8 mouse cellular contexts compared by ENCODE assay signal in genomic region chr10:39501977-39502706, GRCm38 (mm10).
DNase-seq lines count a peak whose midpoint lies in the region; ATAC-seq and TF ChIP-seq lines count a peak whose summit lies in the region.

No protein-coding gene starts in this region.

- intact Hi-C loops in left cerebral cortex, postnatal 14 days (cut with DNase I) = no loop called here

- TF ChIP-seq CTCF in forebrain, postnatal 0 days (IDR thresholded peaks at IDR 0.05; ENCODE audit: low read depth) = no peak
- no peak for TF ChIP-seq CTCF in lung, adult 2 months (IDR thresholded peaks at IDR 0.05; ENCODE audit: insufficient read depth, low read length)

- no peak overlapping the region for H3K4me3 ChIP-seq in forebrain, postnatal 0 days (ENCODE audit: low read depth, low read length)
- no peak overlapping the region for H3K4me3 ChIP-seq in hindbrain, embryonic 16.5 days (ENCODE audit: low read length)
- H3K4me3 ChIP-seq in lung, adult 2 months (replicated peaks; ENCODE audit: extremely low read depth, low read depth, low read length) = no peak overlapping the region

- WGBS in forebrain, postnatal 0 days = 28% methylated on average over 13 of the region's 13 CpGs
- WGBS in hindbrain, embryonic 16.5 days = 41% methylated on average over 13 of the region's 13 CpGs
- WGBS in lung, adult 2 months = 38% methylated on average over 13 of the region's 13 CpGs

- H3K27ac ChIP-seq in forebrain, postnatal 0 days (ENCODE audit: low read depth, low read length) = peak overlapping the region; percentile 79
- peak overlapping the region; percentile 83 for H3K27ac ChIP-seq in hindbrain, embryonic 16.5 days (ENCODE audit: low read depth, low read length)

- peak; percentile 44 for ATAC-seq in forebrain, postnatal 0 days
- ATAC-seq in hindbrain, embryonic 16.5 days = peak; percentile 58

- no peak for TF ChIP-seq POLR2A in lung, adult 2 months (IDR thresholded peaks at IDR 0.05; ENCODE audit: borderline replicate concordance, extremely low read depth, low read depth, low read length)

- H3K4me1 ChIP-seq in forebrain, postnatal 0 days (ENCODE audit: insufficient read depth) = peaks cover 56% of the 10 kb centered on the region
- peaks cover 81% of the 10 kb centered on the region for H3K4me1 ChIP-seq in hindbrain, embryonic 16.5 days (ENCODE audit: control insufficient read depth, insufficient read depth, low read depth, low read length)
- peaks cover 7% of the 10 kb centered on the region for H3K4me1 ChIP-seq in lung, adult 2 months (ENCODE audit: control insufficient read depth, insufficient read depth, low read length)

- no peak overlapping the region for H3K4me2 ChIP-seq in forebrain, postnatal 0 days (ENCODE audit: low read depth)
- H3K4me2 ChIP-seq in hindbrain, embryonic 16.5 days (ENCODE audit: low read length) = no peak overlapping the region

- no peaks in the 10 kb centered on the region for H3K27me3 ChIP-seq in forebrain, postnatal 0 days (ENCODE audit: insufficient read depth, low read length)
- no peaks in the 10 kb centered on the region for H3K27me3 ChIP-seq in hindbrain, embryonic 16.5 days (replicated peaks; ENCODE audit: control insufficient read depth, insufficient read depth, low read length)

- H3K9ac ChIP-seq in forebrain, postnatal 0 days = 0 out of 2 replicates have a peak overlapping the region, but pooled peaks have one; percentile 28
- 0 out of 2 replicates have a peak overlapping the region, but pooled peaks have one; percentile 4 for H3K9ac ChIP-seq in hindbrain, embryonic 16.5 days (ENCODE audit: low read depth, low read length)

- H3K36me3 ChIP-seq in forebrain, postnatal 0 days (ENCODE audit: insufficient read depth) = no peaks in the 10 kb centered on the region
- H3K36me3 ChIP-seq in hindbrain, embryonic 16.5 days (ENCODE audit: control insufficient read depth, insufficient read depth, low read length) = no peaks in the 10 kb centered on the region

- H3K9me3 ChIP-seq in forebrain, postnatal 0 days (ENCODE audit: low read length) = no peaks in the 10 kb centered on the region
- H3K9me3 ChIP-seq in hindbrain, embryonic 16.5 days (ENCODE audit: control insufficient read depth, low read length) = no peaks in the 10 kb centered on the region

- peak; percentile 57 to 59 for DNase-seq in left cerebral cortex, postnatal 14 days (ENCODE audit: low spot score in 2 of 2)
- DNase-seq in left cerebral cortex, adult 9 months (ENCODE audit: low spot score in 2 of 2) = no peak
- peak; percentile 89 for DNase-seq in adrenal gland, postnatal 14 days
- DNase-seq in forebrain, postnatal 0 days = peak; percentile 75
- peak; percentile 52 for DNase-seq in lung, adult 2 months
- peak; percentile 36 for DNase-seq in skeletal muscle tissue, adult 2 months (ENCODE audit: low read depth, low spot score)
- no peak for DNase-seq in B cell, adult 2 months

Comparison
In these comparisons a context has a peak if more than half of its experiments do, and no peak if none do; other contexts are left out.
1. DNase-seq: peak in left cerebral cortex, postnatal 14 days (2 of 2), adrenal gland, postnatal 14 days (single experiment), forebrain, postnatal 0 days (single experiment), lung, adult 2 months (single experiment) and skeletal muscle tissue, adult 2 months (single experiment); none in left cerebral cortex, adult 9 months (0 of 2) and B cell, adult 2 months (0 of 2).